Comparison of ENCODE assay signal across 9 mouse cellular contexts in the genomic region with DNA sequence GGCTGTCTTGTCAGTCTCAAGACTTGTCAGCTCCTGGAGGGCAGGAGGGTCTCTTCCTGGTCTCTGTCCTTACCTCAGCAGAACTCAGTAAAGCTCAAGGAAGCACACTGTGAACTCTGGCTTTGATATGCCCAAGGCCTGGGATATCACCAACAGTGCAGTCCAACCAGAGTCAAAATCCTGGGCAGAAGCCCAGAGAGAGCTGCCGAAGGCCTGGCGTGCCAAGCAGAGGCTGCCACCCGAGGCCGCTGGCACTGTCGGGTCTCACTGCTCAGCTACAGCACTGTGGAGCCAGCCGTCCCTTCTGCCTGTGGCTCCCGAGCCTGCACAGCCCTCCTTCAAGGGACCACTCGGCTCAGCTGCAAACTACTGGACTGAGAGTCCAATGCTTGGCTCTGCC. TPM values are rescaled to one million over a fixed set of nuclear protein-coding genes. Genes with fewer than 3 reads are reported as not detected.
DNase-seq lines count a peak whose midpoint lies in the region; ATAC-seq lines count a peak whose summit lies in the region.
"Had no signal": no experiment of that assay in that cellular context is flagged by ENCODE, and none has a peak within 500 bp of the region (broad histone marks: within the 10 kb centered on the region; RNA-seq: fewer than 3 reads in every experiment).

No protein-coding gene starts in this region.

- 0 out of 2 replicates have a peak, but pooled peaks cover 5% of the 10 kb centered on the region for H3K36me3 ChIP-seq in kidney, embryonic 15.5 days

- H3K27ac ChIP-seq in kidney, embryonic 15.5 days: peak overlapping the region; percentile 22; the same call in 1 of the 2 replicates

- no peak overlapping the region for H3K4me2 ChIP-seq in kidney, embryonic 15.5 days

- no peak overlapping the region for H3K9ac ChIP-seq in kidney, embryonic 15.5 days

- peaks cover 50% of the 10 kb centered on the region for H3K4me1 ChIP-seq in kidney, embryonic 15.5 days

- H3K9me3 ChIP-seq in kidney, embryonic 15.5 days (replicated peaks): no peaks in the 10 kb centered on the region

- DNase-seq in kidney, adult 11 months: no peak
- peak; percentile 49 to 54 for DNase-seq in adrenal gland, adult 18-20 months (ENCODE audit: low spot score in 2 of 2)
- DNase-seq in cerebellum, adult 11-12 months: peak; percentile 69
- DNase-seq in heart, adult 9 months (ENCODE audit: low spot score in 2 of 2): peak; percentile 75 to 76
- DNase-seq in natural killer cell, adult 2 months (ENCODE audit: low spot score in 2 of 2): no peak
- DNase-seq in right cerebral cortex, postnatal 36 days (ENCODE audit: low spot score in 2 of 2): no peak
- no peak for DNase-seq in frontal cortex, adult 2 months (ENCODE audit: extremely low spot score in 1 of 2, low spot score in 1 of 2)

- no peak overlapping the region for H3K4me3 ChIP-seq in kidney, embryonic 15.5 days (replicated peaks)

- no peaks in the 10 kb centered on the region for H3K27me3 ChIP-seq in kidney, embryonic 15.5 days

- WGBS in kidney, embryonic 15.5 days: 83% methylated on average over 8 of the region's 8 CpGs

- no peak for ATAC-seq in kidney, embryonic 15.5 days (replicated peaks; ENCODE audit: low FRiP score)
- ATAC-seq: intestine, embryonic 16.5 days had no signal

RNA-seq across cellular contexts. Expression of a gene that starts 38.3 kb away (rescaled TPM):
- polyA plus RNA-seq in kidney, embryonic 15.5 days (2015; fragmentation: Nextera tagmentation; extraction: Ambion mirVana): 3.5 and 3.6 TPM in 2 replicates
- total RNA-seq in adrenal gland, adult 18-20 months (2021): 10 to 100 TPM; 36.4 to 61.1 TPM
- 195 and 196 TPM in 2 replicates for polyA plus RNA-seq in frontal cortex, adult 2 months (2012; rRNA removed)

Comparison
In these comparisons a context has a peak if more than half of its experiments do, and no peak if none do; other contexts are left out.
1. DNase-seq: peak in adrenal gland, adult 18-20 months (2 of 2), cerebellum, adult 11-12 months (single experiment) and heart, adult 9 months (2 of 2); none in kidney, adult 11 months (single experiment), natural killer cell, adult 2 months (0 of 2), right cerebral cortex, postnatal 36 days (0 of 2) and frontal cortex, adult 2 months (0 of 2).
2. RNA of a gene that starts 38.3 kb away (polyA plus RNA-seq): 195 to 196 TPM in frontal cortex, adult 2 months; 3.5 to 3.6 TPM in kidney, embryonic 15.5 days; every median in the first group is over 10 times any median in the second.